Mouse (Mus musculus) heart, postnatal 0 days (tissue): Measurements from ENCODE around the gene Gm3625. TPM values are rescaled to one million over a fixed set of nuclear protein-coding genes. Genes with fewer than 3 reads are reported as not detected.

Experiments used
- ATAC-seq: fragments of 200-750 bp; cut with Nextera tagmentation; 2 replicates; pipeline ENCODE4 v1.8.0; 2017; ENCODE audit warnings: low read depth, moderate number of reproducible peaks, moderate library complexity; ENCODE audit not compliant: insufficient read depth
- DNase-seq: peaks from one replicate; pipeline ENCODE4 v3.0.0-alpha.2; 2016; ENCODE audit warnings: low spot score
- H3K27ac ChIP-seq: fragments of 300-500 bp; sonication (generic); 2 replicates; pipeline ENCODE4 v1.5.1; 2014; ENCODE audit warnings: low read depth, mild to moderate bottlenecking
- H3K27me3 ChIP-seq: fragments of 300-500 bp; sonication (generic); 2 replicates; pipeline ENCODE4 v1.6.1; 2014; ENCODE audit warnings: low read length, mixed read lengths; ENCODE audit not compliant: control insufficient read depth, insufficient read depth
- H3K36me3 ChIP-seq: fragments of 300-500 bp; sonication (generic); replicated peaks from 2 replicates; pipeline ENCODE4 v1.6.1; 2014; ENCODE audit warnings: low read length, mixed read lengths; ENCODE audit not compliant: control insufficient read depth, insufficient read depth
- H3K4me1 ChIP-seq: fragments of 300-500 bp; sonication (generic); 2 replicates; pipeline ENCODE4 v1.6.1; 2014; ENCODE audit warnings: antibody characterized with exemption; ENCODE audit not compliant: control insufficient read depth, insufficient read depth
- H3K4me2 ChIP-seq: fragments of 300-500 bp; sonication (generic); 2 replicates; pipeline ENCODE4 v1.6.1; 2014; ENCODE audit warnings: low read depth, mild to moderate bottlenecking, low read length, moderate library complexity
- H3K4me3 ChIP-seq: fragments of 300-500 bp; sonication (generic); 2 replicates; pipeline ENCODE4 v1.5.1; 2014; ENCODE audit warnings: low read depth, low read length
- H3K9ac ChIP-seq: fragments of 300-500 bp; sonication (generic); replicated peaks from 2 replicates; pipeline ENCODE4 v1.6.1; 2014; ENCODE audit warnings: low read depth, low read length, mixed read lengths
- H3K9me3 ChIP-seq: fragments of 300-500 bp; sonication (generic); replicated peaks from 2 replicates; pipeline ENCODE4 v1.6.1; 2016; ENCODE audit warnings: low read length; ENCODE audit not compliant: control insufficient read depth
- CTCF ChIP-seq: IDR thresholded peaks from 2 replicates; pipeline ENCODE4 v1.5.1; 2016; ENCODE audit warnings: antibody characterized with exemption, control low read depth, low read depth
- EP300 ChIP-seq: IDR thresholded peaks from 2 replicates; pipeline ENCODE4 v1.6.1; 2016; ENCODE audit warnings: antibody characterized with exemption, low read depth
- WGBS: fragments of 180-500 bp; shearing (Covaris S2); extraction: QIAGEN DNeasy Blood & Tissue Kit; methylation state at CpG from one replicate; pipeline ENCODE4 v1.1.7; 2014; 5-methylcytosine and 5-hydroxymethylcytosine counted together
- polyA plus RNA-seq: library from polyadenylated mRNA; unstranded; fragments of >200 nt; fragmentation: Nextera tagmentation; extraction: Ambion mirVana; gene quantifications from 2 replicates; pipeline ENCODE4 v1.2.1, GENCODE M21; 2015
- total RNA-seq: library from RNA; depleted of rRNA; stranded (reverse); fragments of >200 nt; gene quantifications from 2 replicates; pipeline ENCODE4 v1.2.3, GENCODE M21; 2014; ENCODE audit warnings: low replicate concordance

The Gm3625 gene
- total and polyA plus RNA-seq, 2 experiments from 2014 or later: not detected

- peak overlapping the region; percentile 96 for H3K27ac ChIP-seq
Observed at GRCm38 (mm10) chr12:4593930-4594391, 1.2 kb upstream of the Gm3625 start.

GRCm38 (mm10) chr12:4593166-4593929 lies 621 bp upstream of the Gm3625 start:
- Histone ChIP-seq H3K27me3 (no peaks in the 10 kb centered on the region), H3K9me3 (no peaks in the 10 kb centered on the region), H3K9ac (peak overlapping the region; percentile 99), H3K4me1 (peaks cover 28% of the 10 kb centered on the region; the same call in 1 of the 2 replicates), H3K27ac (peak overlapping the region; percentile 96), H3K4me3 (peak overlapping the region; percentile 92), H3K36me3 (no peaks in the 10 kb centered on the region), H3K4me2 (peak overlapping the region; percentile 66)
- TF ChIP-seq CTCF (no peak), EP300 (no peak)
- WGBS: 2% methylated on average over 58 of the region's 80 CpGs
- ATAC-seq (peak; percentile 84), DNase-seq (no peak)

More at GRCm38 (mm10) chr12:4593930-4594391, 1.2 kb upstream of the Gm3625 start:
- H3K9me3 ChIP-seq: no peaks in the 10 kb centered on the region
- H3K4me1 ChIP-seq: peaks cover 34% of the 10 kb centered on the region
- H3K4me2 ChIP-seq: peak overlapping the region; percentile 66
- H3K36me3 ChIP-seq: no peaks in the 10 kb centered on the region
- H3K4me3 ChIP-seq: peak overlapping the region; percentile 92
- H3K9ac ChIP-seq: peak overlapping the region; percentile 99; the same call in 1 of the 2 replicates
- 44% methylated on average over 9 of the region's 9 CpGs for WGBS
- DNase-seq: no peak
- ATAC-seq: no peak
- H3K27me3 ChIP-seq: no peaks in the 10 kb centered on the region
- no peak for TF ChIP-seq CTCF

GRCm38 (mm10) chr12:4592025-4592424 lies 702 bp downstream of the Gm3625 start:
- TF ChIP-seq CTCF (no peak), EP300 (no peak)
- no peaks in the 10 kb centered on the region for H3K36me3 ChIP-seq
- no peaks in the 10 kb centered on the region for H3K9me3 ChIP-seq
- WGBS: 51% methylated on average over 6 of the region's 6 CpGs
- peak overlapping the region; percentile 92 for H3K4me3 ChIP-seq
- H3K9ac ChIP-seq: peak overlapping the region; percentile 99
- peak overlapping the region; percentile 66 for H3K4me2 ChIP-seq
- no peak for ATAC-seq
- no peak for DNase-seq
- no peak overlapping the region for H3K27ac ChIP-seq
- no peaks in the 10 kb centered on the region for H3K27me3 ChIP-seq
- H3K4me1 ChIP-seq: peaks cover 28% of the 10 kb centered on the region; the same call in 1 of the 2 replicates

- Histone ChIP-seq H3K9ac (no peak overlapping the region), H3K4me3 (no peak overlapping the region), H3K27ac (0 out of 2 replicates have a peak overlapping the region, but pooled peaks have one; percentile 6), H3K4me1 (peaks cover 9% of the 10 kb centered on the region; the same call in 1 of the 2 replicates), H3K4me2 (no peak overlapping the region), H3K9me3 (no peaks in the 10 kb centered on the region), H3K27me3 (no peaks in the 10 kb centered on the region), H3K36me3 (no peaks in the 10 kb centered on the region)
- no peak for DNase-seq
- peak; percentile 40 for ATAC-seq
- 22% methylated on average over 3 of the region's 3 CpGs for WGBS
- TF ChIP-seq EP300 (no peak), CTCF (no peak)
Observed at GRCm38 (mm10) chr12:4588603-4589002, 4.1 kb downstream of the Gm3625 start.

- no peak for ATAC-seq
- no peaks in the 10 kb centered on the region for H3K9me3 ChIP-seq
- H3K4me2 ChIP-seq: no peak overlapping the region
- H3K27me3 ChIP-seq: no peaks in the 10 kb centered on the region
- no peak for DNase-seq
- H3K9ac ChIP-seq: no peak overlapping the region
- TF ChIP-seq EP300 (no peak), CTCF (no peak)
- no peaks in the 10 kb centered on the region for H3K36me3 ChIP-seq
- no peak overlapping the region for H3K27ac ChIP-seq
- peaks cover 9% of the 10 kb centered on the region; the same call in 1 of the 2 replicates for H3K4me1 ChIP-seq
- H3K4me3 ChIP-seq: no peak overlapping the region
- 75% methylated on average over 2 of the region's 2 CpGs for WGBS
Observed at GRCm38 (mm10) chr12:4587846-4588245, 4.9 kb downstream of the Gm3625 start.
